22 mouse cellular contexts compared by ENCODE assay signal in genomic region chr16:10787548-10788058, GRCm38 (mm10). TPM values are rescaled to one million over a fixed set of nuclear protein-coding genes. Genes with fewer than 3 reads are reported as not detected.
DNase-seq lines count a peak whose midpoint lies in the region; ATAC-seq and TF ChIP-seq lines count a peak whose summit lies in the region.
"Had no signal": no experiment of that assay in that cellular context is flagged by ENCODE, and none has a peak within 500 bp of the region (broad histone marks: within the 10 kb centered on the region; RNA-seq: fewer than 3 reads in every experiment).

No protein-coding gene starts in this region.

- no peak for TF ChIP-seq EP300 in stomach, postnatal 0 days (optimal IDR thresholded peaks at IDR 0.05)

- H3K4me3 ChIP-seq in hindbrain, postnatal 0 days (ENCODE audit: low read length) = no peak overlapping the region
- no peak overlapping the region for H3K4me3 ChIP-seq in hindbrain, embryonic 12.5 days
- H3K4me3 ChIP-seq in stomach, embryonic 14.5 days (ENCODE audit: low read depth, low read length) = no peak overlapping the region
- no peak overlapping the region for H3K4me3 ChIP-seq in stomach, postnatal 0 days (ENCODE audit: low read depth, low read length)
- H3K4me3 ChIP-seq in ES-E14 (ENCODE audit: insufficient read depth in 1 of 2, low read depth in 1 of 2, low read length in 2 of 2, poor library complexity in 1 of 2, severe bottlenecking in 1 of 2) = no peak overlapping the region
- H3K4me3 ChIP-seq in limb, embryonic 15.5 days = no peak overlapping the region
- H3K4me3 ChIP-seq: hindbrain, embryonic 15.5 days; midbrain, embryonic 12.5 days; myocyte; neural tube, embryonic 15.5 days had no signal

- H3K9me3 ChIP-seq in hindbrain, postnatal 0 days (ENCODE audit: low read length) = no peaks in the 10 kb centered on the region
- no peaks in the 10 kb centered on the region for H3K9me3 ChIP-seq in hindbrain, embryonic 12.5 days (replicated peaks)
- no peaks in the 10 kb centered on the region for H3K9me3 ChIP-seq in stomach, embryonic 14.5 days (ENCODE audit: control insufficient read depth, low read depth, low read length)
- H3K9me3 ChIP-seq in stomach, postnatal 0 days (ENCODE audit: control insufficient read depth, low read length) = no peaks in the 10 kb centered on the region
- H3K9me3 ChIP-seq in ES-E14 (ENCODE audit: control insufficient read depth, insufficient read depth, low read depth, low read length) = no peaks in the 10 kb centered on the region
- no peaks in the 10 kb centered on the region for H3K9me3 ChIP-seq in limb, embryonic 15.5 days
- H3K9me3 ChIP-seq: hindbrain, embryonic 15.5 days; midbrain, embryonic 12.5 days; neural tube, embryonic 15.5 days had no signal

- WGBS in hindbrain, postnatal 0 days = 76% methylated on average over 7 of the region's 7 CpGs
- 79% methylated on average over 7 of the region's 7 CpGs for WGBS in hindbrain, embryonic 12.5 days
- WGBS in stomach, embryonic 14.5 days = 75% methylated on average over 7 of the region's 7 CpGs
- WGBS in stomach, postnatal 0 days = 66% methylated on average over 7 of the region's 7 CpGs
- 82% methylated on average over 7 of the region's 7 CpGs for WGBS in limb, embryonic 15.5 days

- ATAC-seq in hindbrain, postnatal 0 days = no peak
- no peak for ATAC-seq in hindbrain, embryonic 12.5 days (ENCODE audit: low FRiP score)
- ATAC-seq in stomach, embryonic 14.5 days (ENCODE audit: insufficient number of reproducible peaks, insufficient read depth, low FRiP score, low read depth) = no peak
- no peak for ATAC-seq in stomach, postnatal 0 days (ENCODE audit: low FRiP score, low TSS enrichment)
- no peak for ATAC-seq in limb, embryonic 15.5 days (ENCODE audit: insufficient number of reproducible peaks, low FRiP score, low TSS enrichment, low read depth)
- ATAC-seq: forebrain, embryonic 16.5 days; Patski had no signal

- no peak overlapping the region for H3K27ac ChIP-seq in hindbrain, postnatal 0 days
- no peak overlapping the region for H3K27ac ChIP-seq in hindbrain, embryonic 12.5 days
- peak overlapping the region; percentile 99; the same call in 1 of the 2 replicates for H3K27ac ChIP-seq in stomach, embryonic 14.5 days (ENCODE audit: low read length)
- no peak overlapping the region for H3K27ac ChIP-seq in stomach, postnatal 0 days (replicated peaks)
- H3K27ac ChIP-seq in ES-E14 (ENCODE audit: insufficient read depth, low read depth, low read length, poor library complexity, severe bottlenecking) = no peak overlapping the region
- H3K27ac ChIP-seq in limb, embryonic 15.5 days = peak overlapping the region; percentile 100
- H3K27ac ChIP-seq: hindbrain, embryonic 15.5 days; midbrain, embryonic 12.5 days had no signal

- DNase-seq in hindbrain, postnatal 0 days (ENCODE audit: low spot score) = no peak
- DNase-seq in stomach, postnatal 0 days (ENCODE audit: low spot score) = no peak
- no peak for DNase-seq in ES-E14 (ENCODE audit: low read depth, low spot score)
- no peak for DNase-seq in cerebellum, postnatal 25 days
- DNase-seq: cerebellum, postnatal 14 days; kidney, adult 18-20 months; lung, adult 2 months; lung, postnatal 4 days had no signal

- H3K4me1 ChIP-seq in hindbrain, postnatal 0 days (ENCODE audit: insufficient read depth, low read length) = peaks cover 7% of the 10 kb centered on the region
- peaks cover 11% of the 10 kb centered on the region; the same call in 1 of the 2 replicates for H3K4me1 ChIP-seq in hindbrain, embryonic 12.5 days
- peaks cover 19% of the 10 kb centered on the region for H3K4me1 ChIP-seq in stomach, embryonic 14.5 days (ENCODE audit: control insufficient read depth, insufficient read depth, low read length)
- H3K4me1 ChIP-seq in stomach, postnatal 0 days (replicated peaks; ENCODE audit: control insufficient read depth, insufficient read depth) = peaks cover 9% of the 10 kb centered on the region
- H3K4me1 ChIP-seq in ES-E14 (ENCODE audit: control insufficient read depth in 2 of 2, insufficient read depth in 2 of 2, low read length in 2 of 2, poor library complexity in 1 of 2) = peaks cover 7 to 15% of the 10 kb centered on the region in 2 experiments; a peak in 2 of 4 replicates
- H3K4me1 ChIP-seq in limb, embryonic 15.5 days = peaks cover 41% of the 10 kb centered on the region

- H3K9ac ChIP-seq in hindbrain, postnatal 0 days (replicated peaks; ENCODE audit: low read length) = no peak overlapping the region
- no peak overlapping the region for H3K9ac ChIP-seq in hindbrain, embryonic 12.5 days
- H3K9ac ChIP-seq in stomach, embryonic 14.5 days (replicated peaks; ENCODE audit: low read depth, low read length) = no peak overlapping the region
- no peak overlapping the region for H3K9ac ChIP-seq in stomach, postnatal 0 days (ENCODE audit: low read length)
- H3K9ac ChIP-seq in ES-E14 (ENCODE audit: insufficient read depth, low read depth, low read length, poor library complexity, severe bottlenecking) = no peak overlapping the region
- no peak overlapping the region for H3K9ac ChIP-seq in limb, embryonic 15.5 days
- H3K9ac ChIP-seq: hindbrain, embryonic 15.5 days; midbrain, embryonic 12.5 days; neural tube, embryonic 15.5 days had no signal

- no peaks in the 10 kb centered on the region for H3K36me3 ChIP-seq in hindbrain, postnatal 0 days (ENCODE audit: insufficient read depth, low read length)
- H3K36me3 ChIP-seq in hindbrain, embryonic 12.5 days = no peaks in the 10 kb centered on the region
- 0 out of 2 replicates have a peak, but pooled peaks cover 3% of the 10 kb centered on the region for H3K36me3 ChIP-seq in stomach, embryonic 14.5 days (ENCODE audit: control insufficient read depth, insufficient read depth, low read length)
- H3K36me3 ChIP-seq in stomach, postnatal 0 days (ENCODE audit: control insufficient read depth, insufficient read depth, low read length) = no peaks in the 10 kb centered on the region
- no peaks in the 10 kb centered on the region for H3K36me3 ChIP-seq in ES-E14 (ENCODE audit: control insufficient read depth, insufficient read depth, low read length, poor library complexity, severe bottlenecking)
- no peaks in the 10 kb centered on the region for H3K36me3 ChIP-seq in limb, embryonic 15.5 days
- H3K36me3 ChIP-seq: hindbrain, embryonic 15.5 days; midbrain, embryonic 12.5 days; neural tube, embryonic 15.5 days had no signal

- no peaks in the 10 kb centered on the region for H3K27me3 ChIP-seq in hindbrain, postnatal 0 days (ENCODE audit: insufficient read depth, low read length)
- H3K27me3 ChIP-seq in hindbrain, embryonic 12.5 days = peaks cover 30% of the 10 kb centered on the region
- no peaks in the 10 kb centered on the region for H3K27me3 ChIP-seq in stomach, embryonic 14.5 days (ENCODE audit: control insufficient read depth, insufficient read depth, low read length)
- H3K27me3 ChIP-seq in stomach, postnatal 0 days (ENCODE audit: control insufficient read depth, insufficient read depth, low read length) = no peaks in the 10 kb centered on the region
- no peaks in the 10 kb centered on the region for H3K27me3 ChIP-seq in limb, embryonic 15.5 days
- H3K27me3 ChIP-seq: hindbrain, embryonic 15.5 days; Patski had no signal

- in situ Hi-C loops in ES-E14 (cut with MboI; ENCODE audit: low sequenced_read_pairs in 2 of 2, unreplicated experiment in 2 of 2) = loop anchor here in 1 of 2 experiments (10.0 kb wide), 1 partner anchor 373 kb away; the partner anchor contains the start of gene Nubp1

- H3K4me2 ChIP-seq in hindbrain, postnatal 0 days (ENCODE audit: low read depth, low read length) = no peak overlapping the region
- H3K4me2 ChIP-seq in hindbrain, embryonic 12.5 days (replicated peaks) = no peak overlapping the region
- no peak overlapping the region for H3K4me2 ChIP-seq in stomach, embryonic 14.5 days (replicated peaks; ENCODE audit: low read depth, low read length)
- no peak overlapping the region for H3K4me2 ChIP-seq in stomach, postnatal 0 days (replicated peaks; ENCODE audit: low read depth)
- no peak overlapping the region for H3K4me2 ChIP-seq in limb, embryonic 15.5 days
- H3K4me2 ChIP-seq: hindbrain, embryonic 15.5 days; liver, embryonic 11.5 days; midbrain, embryonic 12.5 days; neural tube, embryonic 15.5 days had no signal

- TF ChIP-seq CTCF in hindbrain, postnatal 0 days (IDR thresholded peaks at IDR 0.05; ENCODE audit: low read depth) = 0 out of 2 replicates have a peak, but pooled peaks have one; percentile 22
- TF ChIP-seq CTCF in stomach, postnatal 0 days (IDR thresholded peaks at IDR 0.05; ENCODE audit: low read depth) = no peak; the same call in 1 of the 2 replicates

RNA-seq across cellular contexts. Expression of gene Tnp2, which starts 0.9 kb away (rescaled TPM):
- not detected in 2 replicates for total RNA-seq in hindbrain, postnatal 0 days (2014; rRNA removed)
- polyA plus RNA-seq in hindbrain, postnatal 0 days (2015; fragmentation: Nextera tagmentation; extraction: Ambion mirVana) = not detected in 2 replicates
- polyA plus RNA-seq in hindbrain, embryonic 12.5 days (2016; fragmentation: Nextera tagmentation; extraction: Ambion mirVana) = not detected in 2 replicates
- polyA plus RNA-seq in stomach, embryonic 14.5 days (2014; fragmentation: Nextera tagmentation; extraction: Ambion mirVana) = not detected in 2 replicates
- not detected in 2 replicates for polyA plus RNA-seq in stomach, postnatal 0 days (2015; fragmentation: Nextera tagmentation; extraction: Ambion mirVana)
- total RNA-seq in ES-E14 (2012; rRNA removed) = not detected in 2 replicates
- polyA plus RNA-seq in limb, embryonic 15.5 days (2015; fragmentation: Nextera tagmentation; extraction: Ambion mirVana) = not detected in 2 replicates
- total RNA-seq: gastrocnemius, adult 8-10 months; heart, postnatal 25 days; layer of hippocampus, postnatal 14 days; left cerebral cortex, postnatal 14 days had no signal
- polyA plus RNA-seq: forebrain, embryonic 16.5 days; hindbrain, embryonic 15.5 days; liver, embryonic 11.5 days; midbrain, embryonic 12.5 days; neural tube, embryonic 15.5 days; Patski had no signal

RNA-seq across cellular contexts. Expression of gene Socs1, which starts 2.3 kb away (rescaled TPM):
- 5.8 and 6.8 TPM in 2 replicates for total RNA-seq in hindbrain, postnatal 0 days (2014; rRNA removed)
- 4.4 and 4.8 TPM in 2 replicates for polyA plus RNA-seq in hindbrain, postnatal 0 days (2015; fragmentation: Nextera tagmentation; extraction: Ambion mirVana)
- 5.4 and 6.4 TPM in 2 replicates for polyA plus RNA-seq in hindbrain, embryonic 12.5 days (2016; fragmentation: Nextera tagmentation; extraction: Ambion mirVana)
- polyA plus RNA-seq in stomach, embryonic 14.5 days (2014; fragmentation: Nextera tagmentation; extraction: Ambion mirVana) = 11.3 and 11.4 TPM in 2 replicates
- polyA plus RNA-seq in stomach, postnatal 0 days (2015; fragmentation: Nextera tagmentation; extraction: Ambion mirVana) = 7.3 and 8.4 TPM in 2 replicates
- 2.4 and 2.5 TPM in 2 replicates for total RNA-seq in ES-E14 (2012; rRNA removed)
- 17.4 and 17.5 TPM in 2 replicates for polyA plus RNA-seq in limb, embryonic 15.5 days (2015; fragmentation: Nextera tagmentation; extraction: Ambion mirVana)

RNA-seq across cellular contexts. Expression of gene Prm3, which starts 3.1 kb away (rescaled TPM):
- total RNA-seq in hindbrain, postnatal 0 days (2014; rRNA removed) = not detected in 2 replicates
- polyA plus RNA-seq in hindbrain, postnatal 0 days (2015; fragmentation: Nextera tagmentation; extraction: Ambion mirVana) = not detected in 2 replicates
- polyA plus RNA-seq in hindbrain, embryonic 12.5 days (2016; fragmentation: Nextera tagmentation; extraction: Ambion mirVana) = not detected in 2 replicates
- polyA plus RNA-seq in stomach, embryonic 14.5 days (2014; fragmentation: Nextera tagmentation; extraction: Ambion mirVana) = not detected in 2 replicates
- not detected in 2 replicates for polyA plus RNA-seq in stomach, postnatal 0 days (2015; fragmentation: Nextera tagmentation; extraction: Ambion mirVana)
- total RNA-seq in ES-E14 (2012; rRNA removed) = not detected in 2 replicates
- polyA plus RNA-seq in limb, embryonic 15.5 days (2015; fragmentation: Nextera tagmentation; extraction: Ambion mirVana) = not detected in 2 replicates
- total RNA-seq: gastrocnemius, adult 8-10 months; heart, postnatal 25 days; layer of hippocampus, postnatal 14 days; left cerebral cortex, postnatal 14 days had no signal
- polyA plus RNA-seq: forebrain, embryonic 16.5 days; hindbrain, embryonic 15.5 days; liver, embryonic 11.5 days; lung, adult 2 months; midbrain, embryonic 12.5 days; myocyte; neural tube, embryonic 15.5 days; Patski had no signal

RNA-seq across cellular contexts. Expression of gene Prm2, which starts 8.3 kb away (rescaled TPM):
- not detected in 2 replicates for total RNA-seq in hindbrain, postnatal 0 days (2014; rRNA removed)
- not detected in 2 replicates for polyA plus RNA-seq in hindbrain, postnatal 0 days (2015; fragmentation: Nextera tagmentation; extraction: Ambion mirVana)
- not detected in 2 replicates for polyA plus RNA-seq in hindbrain, embryonic 12.5 days (2016; fragmentation: Nextera tagmentation; extraction: Ambion mirVana)
- not detected in 2 replicates for polyA plus RNA-seq in stomach, embryonic 14.5 days (2014; fragmentation: Nextera tagmentation; extraction: Ambion mirVana)
- not detected in 2 replicates for polyA plus RNA-seq in stomach, postnatal 0 days (2015; fragmentation: Nextera tagmentation; extraction: Ambion mirVana)
- total RNA-seq in ES-E14 (2012; rRNA removed) = not detected in 2 replicates
- polyA plus RNA-seq in limb, embryonic 15.5 days (2015; fragmentation: Nextera tagmentation; extraction: Ambion mirVana) = not detected in 2 replicates
- total RNA-seq: gastrocnemius, adult 8-10 months; heart, postnatal 25 days; layer of hippocampus, postnatal 14 days; left cerebral cortex, postnatal 14 days had no signal
- polyA plus RNA-seq: forebrain, embryonic 16.5 days; hindbrain, embryonic 15.5 days; liver, embryonic 11.5 days; midbrain, embryonic 12.5 days; myocyte; neural tube, embryonic 15.5 days; Patski had no signal

RNA-seq across cellular contexts. Expression of gene Prm1, which starts 18.0 kb away (rescaled TPM):
- total RNA-seq in hindbrain, postnatal 0 days (2014; rRNA removed) = not detected in 2 replicates
- polyA plus RNA-seq in hindbrain, postnatal 0 days (2015; fragmentation: Nextera tagmentation; extraction: Ambion mirVana) = 0.70 TPM in 1 of 2 replicates, not detected in the other
- 0.57 TPM in 1 of 2 replicates, not detected in the other for polyA plus RNA-seq in hindbrain, embryonic 12.5 days (2016; fragmentation: Nextera tagmentation; extraction: Ambion mirVana)
- polyA plus RNA-seq in stomach, embryonic 14.5 days (2014; fragmentation: Nextera tagmentation; extraction: Ambion mirVana) = not detected in 2 replicates
- 0.23 TPM in 1 of 2 replicates, not detected in the other for polyA plus RNA-seq in stomach, postnatal 0 days (2015; fragmentation: Nextera tagmentation; extraction: Ambion mirVana)
- total RNA-seq in ES-E14 (2012; rRNA removed) = not detected in 2 replicates
- 0.50 TPM in 1 of 2 replicates, not detected in the other for polyA plus RNA-seq in limb, embryonic 15.5 days (2015; fragmentation: Nextera tagmentation; extraction: Ambion mirVana)
- total RNA-seq: gastrocnemius, adult 8-10 months; heart, postnatal 25 days; layer of hippocampus, postnatal 14 days; left cerebral cortex, postnatal 14 days had no signal
- polyA plus RNA-seq: forebrain, embryonic 16.5 days; liver, embryonic 11.5 days; midbrain, embryonic 12.5 days; myocyte had no signal

Comparison
In these comparisons a context has a peak if more than half of its experiments do, and no peak if none do; other contexts are left out.
1. H3K27ac ChIP-seq: peak in stomach, embryonic 14.5 days (single experiment) and limb, embryonic 15.5 days (single experiment); none in hindbrain, postnatal 0 days (single experiment), hindbrain, embryonic 12.5 days (single experiment), stomach, postnatal 0 days (single experiment) and ES-E14 (single experiment).